Mouse (Mus musculus) G1E (cell line): ENCODE data around the gene Vkorc1.

ENCODE experiments used
- CTCF ChIP-seq: IDR thresholded peaks from 2 replicates; pipeline ENCODE4 v1.5.1; 2012; ENCODE audit warnings: low read depth, low read length, inconsistent platforms, mixed read lengths
- GATA1 ChIP-seq: IDR thresholded peaks from 2 replicates; pipeline ENCODE4 v1.6.1; 2012; ENCODE audit warnings: borderline replicate concordance, low read length, inconsistent platforms, mixed read lengths

DNA sequence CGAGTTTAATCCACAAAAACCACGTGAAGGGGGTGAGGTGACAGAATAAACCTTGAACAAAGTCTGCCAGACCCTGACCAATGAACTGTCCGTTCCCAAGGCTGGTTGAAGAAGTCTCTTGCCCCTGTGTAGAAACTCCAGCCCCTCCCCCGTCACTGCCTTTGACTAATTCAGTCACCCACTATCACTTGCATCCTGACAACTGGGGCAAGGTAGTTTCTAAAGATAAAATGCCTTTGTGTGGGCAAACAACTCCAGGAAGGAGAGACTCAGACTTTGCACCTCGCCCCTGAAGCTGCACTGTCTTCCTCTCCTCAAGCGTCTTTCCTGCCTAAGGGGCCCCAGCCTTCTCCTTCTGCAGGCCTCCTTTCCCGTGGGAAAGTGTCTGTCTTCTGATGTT, 4.6 kb upstream of the Vkorc1 start:
- TF ChIP-seq CTCF (no peak), GATA1 (no peak)
